Mouse (Mus musculus) embryonic facial prominence, embryonic 13.5 days (tissue): Measurements from ENCODE around the gene Tgfbr3l. TPM values are rescaled to one million over a fixed set of nuclear protein-coding genes. Genes with fewer than 3 reads are reported as not detected.
A peak's percentile ranks its signal among the peaks of the same experiment; 100 is the strongest.

Source experiments
- ATAC-seq: fragments of 200-750 bp; cut with Nextera tagmentation; 2 replicates; pipeline ENCODE4 v1.8.0; 2017; ENCODE audit warnings: low read depth; ENCODE audit not compliant: insufficient number of reproducible peaks, insufficient read depth, low FRiP score, low TSS enrichment
- H3K27ac ChIP-seq: fragments of 300-500 bp; sonication (generic); 2 replicates; pipeline ENCODE4 v1.5.1; 2015; ENCODE audit warnings: moderate library complexity, mild to moderate bottlenecking, inconsistent platforms
- H3K27me3 ChIP-seq: fragments of 300-500 bp; sonication (generic); 2 replicates; pipeline ENCODE4 v1.6.1; 2015; ENCODE audit warnings: mild to moderate bottlenecking, inconsistent platforms
- H3K36me3 ChIP-seq: fragments of 300-500 bp; sonication (generic); 2 replicates; pipeline ENCODE4 v1.6.1; 2015; ENCODE audit warnings: mild to moderate bottlenecking, inconsistent platforms
- H3K4me1 ChIP-seq: fragments of 300-500 bp; sonication (generic); 2 replicates; pipeline ENCODE4 v1.6.1; 2015; ENCODE audit warnings: inconsistent platforms
- H3K4me2 ChIP-seq: fragments of 300-500 bp; sonication (generic); 2 replicates; pipeline ENCODE4 v1.6.1; 2015; ENCODE audit warnings: moderate library complexity, mild to moderate bottlenecking, inconsistent platforms
- H3K4me3 ChIP-seq: fragments of 300-500 bp; sonication (generic); 2 replicates; pipeline ENCODE4 v1.5.1; 2015; ENCODE audit warnings: mild to moderate bottlenecking, inconsistent platforms
- H3K9ac ChIP-seq: fragments of 300-500 bp; sonication (generic); 2 replicates; pipeline ENCODE4 v1.6.1; 2015; ENCODE audit warnings: mild to moderate bottlenecking, inconsistent platforms
- H3K9me3 ChIP-seq: fragments of 300-500 bp; sonication (generic); 2 replicates; pipeline ENCODE4 v1.6.1; 2016; ENCODE audit warnings: inconsistent platforms
- WGBS: fragments of 180-500 bp; shearing (Covaris S2); methylation state at CpG from one replicate; pipeline ENCODE4 v1.1.7; 2015; ENCODE audit warnings: mixed read lengths; 5-methylcytosine and 5-hydroxymethylcytosine counted together
- polyA plus RNA-seq: library from polyadenylated mRNA; unstranded; fragments of >200 nt; fragmentation: Nextera tagmentation; extraction: Ambion mirVana; gene quantifications from 2 replicates; pipeline ENCODE4 v1.2.1, GENCODE M21; 2015

The Tgfbr3l gene
- 4.6 and 7.3 TPM in 2 replicates for polyA plus RNA-seq

GRCm38 (mm10) chr8:4247951-4248540, at the start of gene Tgfbr3l:
Gene Tgfbr3l, plus strand, starts transcription at chr8:4248214.
- Histone ChIP-seq H3K9me3 (no peaks in the 10 kb centered on the region), H3K36me3 (peaks cover 72% of the 10 kb centered on the region), H3K4me2 (no peak within 1 kb of the TSS), H3K4me1 (peaks cover 26% of the 10 kb centered on the region), H3K27ac (no peak within 1 kb of the TSS; the same call in 1 of the 2 replicates), H3K4me3 (no peak within 1 kb of the TSS), H3K9ac (peak within 1 kb of the TSS; percentile 55), H3K27me3 (no peaks in the 10 kb centered on the region; the same call in 1 of the 2 replicates)
- WGBS = 86% methylated on average over 15 of the region's 15 CpGs
- ATAC-seq = no peak

DNA sequence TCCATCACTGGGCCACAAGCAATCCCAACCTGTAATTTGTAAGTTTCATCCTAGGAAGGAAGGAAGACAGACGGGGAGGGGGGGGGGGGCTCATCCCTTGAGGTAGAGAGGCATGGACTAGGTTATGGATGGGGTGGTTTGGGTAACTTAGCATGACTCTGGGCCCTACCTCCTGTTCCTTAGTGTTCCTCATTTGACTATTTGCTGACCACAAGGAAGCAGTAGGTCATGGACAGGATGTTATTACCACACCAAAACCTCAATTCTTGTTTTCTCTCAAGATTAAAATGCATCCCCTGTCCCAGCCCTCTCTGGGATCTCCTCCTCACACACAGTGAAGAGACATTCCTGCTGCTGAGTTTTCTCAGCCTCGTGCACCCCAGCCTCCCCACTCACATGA, 46.7 kb upstream of the Tgfbr3l start:
- no peak for ATAC-seq
- Histone ChIP-seq H3K36me3 (peaks cover 63% of the 10 kb centered on the region), H3K9me3 (no peaks in the 10 kb centered on the region), H3K4me3 (no peak overlapping the region), H3K27me3 (peaks cover 29% of the 10 kb centered on the region), H3K27ac (no peak overlapping the region), H3K4me2 (no peak overlapping the region), H3K4me1 (peaks cover 6% of the 10 kb centered on the region), H3K9ac (no peak overlapping the region)
- 55% methylated on average over 2 of the region's 2 CpGs for WGBS

DNA sequence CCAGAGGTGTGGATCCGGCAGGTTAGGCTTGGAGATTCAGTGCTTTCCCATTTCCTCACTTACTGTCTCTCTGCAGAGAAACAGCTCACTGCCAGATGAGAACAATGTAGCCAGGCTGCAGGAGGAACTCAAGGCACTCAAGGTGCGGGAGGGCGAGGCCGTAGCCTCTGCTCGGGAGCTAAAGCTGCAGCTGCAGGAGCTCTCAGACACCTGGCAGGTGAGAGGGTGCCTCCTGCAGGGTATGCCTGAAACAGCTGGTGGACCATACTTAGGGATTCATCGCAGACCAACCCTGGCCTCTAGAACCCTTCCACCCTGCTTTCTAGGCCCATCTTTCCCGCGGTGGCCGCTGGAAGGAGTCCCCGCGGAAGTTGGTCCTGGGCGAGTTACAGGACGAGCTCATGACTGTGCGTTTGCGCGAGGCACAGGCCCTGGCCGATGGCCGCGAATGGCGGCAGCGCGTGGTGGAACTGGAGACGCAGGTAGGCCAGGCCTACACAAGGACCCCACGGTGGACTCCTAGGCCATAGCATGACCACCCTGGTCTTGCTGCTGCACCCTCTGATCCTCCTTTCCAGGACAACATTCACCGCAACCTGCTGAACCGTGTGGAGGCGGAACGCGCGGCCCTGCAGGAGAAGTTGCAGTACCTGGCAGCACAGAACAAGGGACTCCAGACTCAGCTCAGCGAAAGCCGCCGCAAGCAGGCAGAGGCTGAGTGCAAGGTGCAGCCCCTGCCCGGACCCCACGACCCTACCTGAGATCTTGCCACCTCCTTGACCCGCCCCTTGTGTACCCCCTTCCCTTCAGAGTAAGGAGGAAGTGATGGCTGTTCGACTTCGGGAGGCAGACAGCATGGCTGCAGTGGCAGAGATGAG, 42.5 kb upstream of the Tgfbr3l start:
- Histone ChIP-seq H3K27me3 (peaks cover 44% of the 10 kb centered on the region), H3K4me2 (peak overlapping the region; percentile 36), H3K36me3 (peaks cover 74% of the 10 kb centered on the region)

GRCm38 (mm10) chr8:4206182-4207015, 41.6 kb upstream of the Tgfbr3l start:
- peaks cover 12% of the 10 kb centered on the region for H3K4me1 ChIP-seq
- H3K27me3 ChIP-seq = peaks cover 44% of the 10 kb centered on the region
- 17% methylated on average over 44 of the region's 44 CpGs for WGBS
- no peak overlapping the region for H3K27ac ChIP-seq
- peak overlapping the region; percentile 36 for H3K4me2 ChIP-seq
- peak overlapping the region; percentile 51; the same call in 1 of the 2 replicates for H3K9ac ChIP-seq
- peak overlapping the region; percentile 6; the same call in 1 of the 2 replicates for H3K4me3 ChIP-seq
- no peak for ATAC-seq
- 0 out of 2 replicates have a peak, but pooled peaks cover 5% of the 10 kb centered on the region for H3K9me3 ChIP-seq
- H3K36me3 ChIP-seq = peaks cover 70% of the 10 kb centered on the region

More for the DNA sequence above, 42.5 kb upstream of the Tgfbr3l start:
- no peak overlapping the region for H3K4me3 ChIP-seq
- 0 out of 2 replicates have a peak, but pooled peaks have one; percentile 15 for ATAC-seq
- no peak overlapping the region for H3K27ac ChIP-seq
- WGBS = 19% methylated on average over 38 of the region's 38 CpGs
- H3K9me3 ChIP-seq = 0 out of 2 replicates have a peak, but pooled peaks cover 5% of the 10 kb centered on the region
- peaks cover 12% of the 10 kb centered on the region for H3K4me1 ChIP-seq
- 0 out of 2 replicates have a peak overlapping the region, but pooled peaks have one; percentile 51 for H3K9ac ChIP-seq

GRCm38 (mm10) chr8:4207016-4207350, 41.0 kb upstream of the Tgfbr3l start:
- peak overlapping the region; percentile 51; the same call in 1 of the 2 replicates for H3K9ac ChIP-seq
- H3K9me3 ChIP-seq = 0 out of 2 replicates have a peak, but pooled peaks cover 5% of the 10 kb centered on the region
- H3K27me3 ChIP-seq = peaks cover 44% of the 10 kb centered on the region
- no peak overlapping the region for H3K27ac ChIP-seq
- 0 out of 2 replicates have a peak overlapping the region, but pooled peaks have one; percentile 6 for H3K4me3 ChIP-seq
- 64% methylated on average over 2 of the region's 2 CpGs for WGBS
- no peak overlapping the region for H3K4me2 ChIP-seq
- peaks cover 12% of the 10 kb centered on the region for H3K4me1 ChIP-seq
- ATAC-seq = no peak
- H3K36me3 ChIP-seq = peaks cover 69% of the 10 kb centered on the region

DNA sequence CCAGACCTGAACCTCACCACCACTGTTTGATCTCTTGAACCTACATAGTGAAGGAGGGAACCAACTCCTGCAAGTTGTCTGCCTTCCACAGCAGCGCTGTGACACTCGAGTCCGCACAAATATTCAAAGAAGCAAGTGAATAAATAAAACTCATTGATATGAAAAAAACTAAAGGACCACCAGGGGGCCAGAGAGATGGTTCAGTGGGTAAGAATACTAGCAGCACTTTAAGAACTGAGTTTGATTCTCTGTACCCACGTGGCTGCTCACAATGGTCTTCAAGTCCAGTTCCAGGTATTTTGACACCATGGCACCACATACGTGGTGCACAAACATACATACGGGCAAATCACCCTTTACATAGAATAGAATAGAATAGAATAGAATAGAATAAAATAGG, 36.9 kb upstream of the Tgfbr3l start:
- 83% methylated on average over 6 of the region's 6 CpGs for WGBS
- Histone ChIP-seq H3K4me3 (no peak overlapping the region), H3K4me1 (peaks cover 31% of the 10 kb centered on the region), H3K27me3 (peaks cover 40% of the 10 kb centered on the region), H3K36me3 (peaks cover 29% of the 10 kb centered on the region), H3K9me3 (0 out of 2 replicates have a peak, but pooled peaks cover 5% of the 10 kb centered on the region), H3K9ac (no peak overlapping the region), H3K4me2 (no peak overlapping the region), H3K27ac (no peak overlapping the region)
- ATAC-seq = no peak

DNA sequence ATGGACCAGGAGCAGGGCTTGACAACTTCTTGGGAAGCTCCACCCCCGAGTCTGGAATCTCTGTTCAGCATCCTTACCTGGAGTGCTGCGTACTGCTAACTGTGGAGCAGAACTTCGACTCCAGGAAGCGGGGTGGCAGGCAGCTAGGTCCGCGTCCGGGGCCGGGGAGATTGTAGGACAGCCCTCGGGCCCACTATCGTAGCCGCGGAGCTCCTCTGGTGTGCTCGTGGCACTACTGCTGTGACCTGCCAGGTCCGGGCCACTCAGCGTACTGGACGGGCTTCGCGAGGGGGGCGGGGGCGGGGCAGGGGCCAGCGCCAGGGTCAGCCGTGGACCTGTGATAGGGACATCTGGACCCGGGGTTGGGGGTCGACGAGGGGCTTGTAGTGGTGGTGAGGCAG, 35.2 kb upstream of the Tgfbr3l start:
- no peak overlapping the region for H3K27ac ChIP-seq
- H3K4me1 ChIP-seq = peaks cover 34% of the 10 kb centered on the region
- H3K36me3 ChIP-seq = peaks cover 17% of the 10 kb centered on the region
- ATAC-seq = peak; percentile 17; the same call in 1 of the 2 replicates
- 1% methylated on average over 25 of the region's 25 CpGs for WGBS
- H3K4me2 ChIP-seq = peak overlapping the region; percentile 91
- peaks cover 41% of the 10 kb centered on the region for H3K27me3 ChIP-seq
- H3K9me3 ChIP-seq = 0 out of 2 replicates have a peak, but pooled peaks cover 5% of the 10 kb centered on the region
- H3K9ac ChIP-seq = peak overlapping the region; percentile 70
- H3K4me3 ChIP-seq = peak overlapping the region; percentile 48

DNA sequence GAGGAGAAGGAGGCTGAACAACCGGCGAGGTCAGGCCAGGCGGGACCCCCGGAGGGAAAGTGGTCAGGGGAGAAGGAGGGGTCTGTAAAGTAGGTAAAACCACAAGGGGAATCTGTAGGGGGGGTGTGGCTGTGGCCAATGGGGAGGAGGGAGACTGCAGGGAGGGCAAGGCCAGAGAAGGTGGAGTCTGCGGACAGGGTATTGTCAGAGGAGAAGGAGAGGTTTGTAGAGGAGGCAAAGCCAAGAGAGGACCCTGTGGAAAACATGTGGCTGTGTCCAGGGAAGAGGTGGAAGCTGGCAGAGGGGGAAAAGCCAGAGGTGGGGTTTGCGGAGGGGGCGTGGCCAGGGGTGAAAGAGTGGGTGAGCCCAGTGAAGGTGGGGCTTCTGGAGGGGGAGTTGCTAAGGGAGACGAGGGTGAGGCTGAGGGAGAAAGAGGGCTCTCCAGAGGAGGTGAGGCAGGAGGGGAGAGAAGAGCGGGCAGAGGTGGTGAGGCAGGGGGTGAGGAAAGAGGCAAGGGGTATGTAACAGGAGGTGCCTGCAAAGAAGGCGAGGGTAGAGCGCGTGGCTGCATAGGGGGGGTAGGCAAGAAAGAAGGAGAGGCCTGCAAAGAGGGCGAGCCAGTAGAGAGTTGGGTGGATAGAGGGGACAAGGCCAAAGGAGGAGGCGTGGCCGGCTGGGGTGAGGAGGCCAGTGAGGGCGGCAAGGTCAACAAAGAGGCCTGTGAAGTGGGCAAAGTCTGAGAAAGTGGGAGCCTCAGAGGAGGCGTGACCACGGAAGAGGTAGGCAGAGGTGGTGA, 34.6 kb upstream of the Tgfbr3l start:
- Histone ChIP-seq H3K27me3 (peaks cover 47% of the 10 kb centered on the region), H3K9me3 (0 out of 2 replicates have a peak, but pooled peaks cover 5% of the 10 kb centered on the region), H3K36me3 (peaks cover 17% of the 10 kb centered on the region), H3K4me3 (peak overlapping the region; percentile 48), H3K9ac (peak overlapping the region; percentile 70), H3K4me1 (peaks cover 34% of the 10 kb centered on the region), H3K27ac (no peak overlapping the region), H3K4me2 (peak overlapping the region; percentile 91)
- 3% methylated on average over 18 of the region's 18 CpGs for WGBS
- peak; percentile 72 for ATAC-seq

DNA sequence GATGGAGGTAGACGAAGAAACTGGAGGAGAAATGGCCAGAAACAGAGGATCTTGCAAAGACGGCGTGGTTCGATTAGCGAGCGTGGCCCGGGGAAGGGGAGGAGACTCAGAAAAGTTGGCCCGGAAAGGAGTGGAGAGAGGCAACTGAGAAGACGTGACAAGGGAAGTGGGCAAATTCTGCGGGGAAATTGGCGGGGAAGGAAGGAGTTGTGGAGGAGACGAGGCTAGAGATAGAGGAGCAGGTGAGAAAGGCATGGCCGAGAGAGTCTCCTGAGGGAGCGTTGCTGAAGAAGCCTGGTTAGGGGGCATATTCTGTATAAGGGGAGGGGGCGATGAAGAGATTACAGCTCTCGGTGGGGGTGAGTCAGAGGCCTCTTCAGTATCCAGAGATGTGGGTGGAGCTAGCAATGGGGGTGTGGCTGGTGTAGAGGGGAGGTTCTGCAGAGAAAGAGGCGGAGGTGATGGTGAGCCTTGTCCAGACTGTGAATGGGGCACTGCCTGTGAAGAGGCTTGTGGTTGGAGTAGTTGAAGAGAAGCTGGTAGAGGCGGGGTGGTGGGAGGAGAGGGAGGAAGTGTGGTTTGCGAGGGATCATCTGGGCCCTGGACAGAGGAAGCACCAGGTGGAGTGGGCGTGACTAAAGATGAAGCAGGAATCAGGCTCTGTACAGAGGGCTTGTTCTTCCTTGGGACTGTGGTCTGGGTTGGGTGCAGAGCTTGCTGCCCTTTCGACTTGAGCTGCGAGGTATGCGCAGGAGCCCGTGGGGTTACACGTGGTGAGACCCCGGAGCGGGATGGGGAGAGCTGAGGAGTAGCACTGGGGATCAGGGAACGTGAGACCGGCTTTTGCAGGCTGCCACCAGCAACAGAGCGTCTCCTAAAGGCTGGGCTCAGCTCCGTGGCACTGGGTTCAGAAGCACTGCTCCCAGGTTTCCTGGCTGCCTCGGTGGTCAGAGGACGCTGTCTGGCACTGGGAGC, 33.7 kb upstream of the Tgfbr3l start:
- H3K27ac ChIP-seq = no peak overlapping the region
- H3K9ac ChIP-seq = peak overlapping the region; percentile 70
- H3K36me3 ChIP-seq = peaks cover 13% of the 10 kb centered on the region
- WGBS = 11% methylated on average over 33 of the region's 33 CpGs
- H3K27me3 ChIP-seq = peaks cover 52% of the 10 kb centered on the region
- peaks cover 34% of the 10 kb centered on the region for H3K4me1 ChIP-seq
- 0 out of 2 replicates have a peak, but pooled peaks cover 4% of the 10 kb centered on the region for H3K9me3 ChIP-seq
- peak overlapping the region; percentile 91 for H3K4me2 ChIP-seq
- peak overlapping the region; percentile 48 for H3K4me3 ChIP-seq
- peak; percentile 52 for ATAC-seq
